Mouse (Mus musculus): ENCODE measurements around the gene Rnase13.
A peak's percentile ranks its signal among the peaks of the same experiment; 100 is the strongest.

Rnase13 gene

GRCm38 (mm10) chr14:51913062-51913959 lies 9.3 kb downstream of the Rnase13 start:
- peak in 1 of 2 experiments; percentile 49 for DNase-seq (ENCODE audit: low spot score in 2 of 2)

DNA sequence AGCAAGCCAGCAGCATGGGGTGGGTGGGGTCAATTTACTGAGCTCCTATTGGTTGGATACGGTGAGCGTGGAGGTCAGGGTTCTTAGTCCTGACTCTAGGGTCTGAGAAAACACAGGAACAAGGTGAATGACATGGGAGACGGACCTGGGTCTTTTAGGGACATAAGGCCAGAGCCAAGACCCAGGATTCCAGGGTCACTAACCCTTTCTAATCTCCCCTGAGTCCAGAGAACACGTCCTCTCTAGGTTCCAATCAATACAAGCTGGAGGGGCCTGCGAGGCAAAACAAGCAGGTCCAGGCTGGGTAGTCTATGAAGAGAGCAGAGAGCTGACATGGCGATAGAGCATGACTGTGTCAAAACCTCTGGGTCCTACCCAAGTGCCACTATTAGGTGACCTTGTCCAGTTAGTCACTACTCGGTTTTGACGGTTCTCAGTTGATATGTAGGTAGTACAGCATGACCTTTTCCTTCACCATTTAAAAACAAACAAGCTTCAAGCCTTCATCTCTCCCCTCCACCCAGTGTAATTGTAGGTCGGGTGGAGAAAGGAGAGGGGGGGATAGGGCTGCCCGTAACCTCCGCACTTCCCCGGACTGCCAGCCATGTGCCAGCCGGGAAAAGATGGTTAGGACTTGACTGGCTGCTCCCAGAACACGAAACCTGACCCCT lies 10.0 kb downstream of the Rnase13 start:
- DNase-seq (ENCODE audit: low spot score in 2 of 2) = no peak

GRCm38 (mm10) chr14:51911301-51911700 lies 11.3 kb downstream of the Rnase13 start:
- no peak for DNase-seq (ENCODE audit: low spot score in 2 of 2)

DNA sequence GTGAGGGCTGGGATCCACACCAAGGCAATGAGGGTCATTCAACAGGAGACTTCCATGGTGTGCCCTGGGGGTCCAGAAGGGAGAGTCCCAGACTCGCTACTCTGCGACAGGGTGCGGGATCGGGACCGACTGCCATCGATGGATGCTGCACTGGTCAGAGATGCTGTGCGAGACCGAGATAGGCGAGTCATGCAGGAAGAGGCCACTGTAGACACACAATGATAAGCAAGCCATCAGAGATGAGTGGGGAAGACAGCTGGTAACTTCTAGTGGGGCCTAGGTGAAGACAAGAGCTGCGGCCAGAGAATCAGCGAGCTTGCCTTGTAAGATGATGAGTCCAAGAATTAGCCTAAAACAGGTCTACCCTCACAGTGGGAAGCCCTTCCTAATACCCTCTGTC lies 16.5 kb downstream of the Rnase13 start:
- DNase-seq (ENCODE audit: low spot score in 2 of 2) = no peak

- DNase-seq (ENCODE audit: low spot score in 2 of 2) = no peak
Observed at GRCm38 (mm10) chr14:51904706-51905105, 17.9 kb downstream of the Rnase13 start.

- no peak for DNase-seq (ENCODE audit: low spot score in 2 of 2)
Observed at GRCm38 (mm10) chr14:51903782-51904181, 18.8 kb downstream of the Rnase13 start.

GRCm38 (mm10) chr14:51902806-51903710 lies 19.5 kb downstream of the Rnase13 start:
- peak; percentile 44 to 66 for DNase-seq (ENCODE audit: low spot score in 2 of 2)

DNA sequence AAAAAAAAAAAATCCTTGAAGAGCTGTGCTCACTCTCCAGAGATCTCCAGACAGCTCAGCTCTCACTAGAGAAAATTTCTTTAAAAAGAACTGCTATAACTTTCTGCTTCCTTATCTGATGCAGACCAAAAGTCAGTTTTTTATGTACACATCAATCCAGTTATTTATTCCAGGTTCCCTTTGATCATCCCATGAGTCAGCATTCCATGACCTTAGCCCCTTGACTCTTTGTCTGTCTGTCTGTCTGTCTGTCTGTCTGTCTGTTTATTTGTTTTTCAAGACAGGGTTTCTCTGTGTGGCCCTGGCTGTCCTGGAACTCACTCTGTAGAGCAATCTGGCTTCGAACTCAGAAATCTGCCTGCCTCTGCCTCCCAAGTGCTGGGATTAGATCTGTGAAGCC lies 23.2 kb downstream of the Rnase13 start:
- DNase-seq (ENCODE audit: low spot score in 2 of 2) = no peak

- DNase-seq (ENCODE audit: low spot score in 2 of 2) = no peak
Observed at GRCm38 (mm10) chr14:51896539-51897170, 25.9 kb downstream of the Rnase13 start.

DNA sequence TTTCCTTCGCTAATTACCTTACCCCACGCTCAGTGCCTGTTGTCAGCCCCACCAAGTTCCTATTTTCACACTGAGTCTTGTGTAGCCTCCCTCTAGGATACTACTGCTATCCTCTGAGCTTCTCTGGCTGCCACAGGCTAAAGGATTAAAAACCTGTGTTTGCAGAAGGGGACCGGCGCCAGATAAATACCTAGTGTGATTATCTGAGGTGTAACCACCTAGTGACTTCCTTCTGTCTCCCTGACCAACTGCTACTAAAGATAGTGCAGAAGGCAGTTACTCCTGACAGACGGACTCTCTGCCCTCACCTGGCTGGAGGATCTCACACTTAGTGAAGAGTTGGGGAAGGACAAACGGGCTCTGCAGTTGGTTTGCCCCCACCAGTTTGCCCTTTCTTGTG lies 26.6 kb downstream of the Rnase13 start:
- no peak for DNase-seq (ENCODE audit: low spot score in 2 of 2)

GRCm38 (mm10) chr14:51895071-51895470 lies 27.5 kb downstream of the Rnase13 start:
- DNase-seq (ENCODE audit: low spot score in 2 of 2) = no peak

DNA sequence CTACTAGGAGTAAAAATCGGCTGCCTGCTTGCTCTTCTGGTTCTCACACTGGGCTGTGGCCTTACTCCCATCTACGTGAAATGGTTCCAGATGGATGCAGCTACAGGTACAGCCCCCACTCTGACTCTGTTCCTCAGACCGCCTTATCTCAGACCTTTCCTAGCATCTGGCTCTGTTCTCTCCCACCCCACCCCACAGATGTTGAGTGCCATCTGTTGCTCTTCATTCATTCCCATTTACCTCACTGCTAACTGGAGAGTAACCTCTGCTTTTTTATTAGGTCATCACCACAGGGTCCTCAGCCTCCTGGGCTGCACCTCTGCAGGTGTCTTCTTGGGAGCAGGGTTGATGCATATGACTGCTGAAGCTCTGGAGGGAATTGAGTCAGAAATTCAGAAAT lies 28.8 kb downstream of the Rnase13 start:
- DNase-seq (ENCODE audit: low spot score in 2 of 2) = no peak

DNA sequence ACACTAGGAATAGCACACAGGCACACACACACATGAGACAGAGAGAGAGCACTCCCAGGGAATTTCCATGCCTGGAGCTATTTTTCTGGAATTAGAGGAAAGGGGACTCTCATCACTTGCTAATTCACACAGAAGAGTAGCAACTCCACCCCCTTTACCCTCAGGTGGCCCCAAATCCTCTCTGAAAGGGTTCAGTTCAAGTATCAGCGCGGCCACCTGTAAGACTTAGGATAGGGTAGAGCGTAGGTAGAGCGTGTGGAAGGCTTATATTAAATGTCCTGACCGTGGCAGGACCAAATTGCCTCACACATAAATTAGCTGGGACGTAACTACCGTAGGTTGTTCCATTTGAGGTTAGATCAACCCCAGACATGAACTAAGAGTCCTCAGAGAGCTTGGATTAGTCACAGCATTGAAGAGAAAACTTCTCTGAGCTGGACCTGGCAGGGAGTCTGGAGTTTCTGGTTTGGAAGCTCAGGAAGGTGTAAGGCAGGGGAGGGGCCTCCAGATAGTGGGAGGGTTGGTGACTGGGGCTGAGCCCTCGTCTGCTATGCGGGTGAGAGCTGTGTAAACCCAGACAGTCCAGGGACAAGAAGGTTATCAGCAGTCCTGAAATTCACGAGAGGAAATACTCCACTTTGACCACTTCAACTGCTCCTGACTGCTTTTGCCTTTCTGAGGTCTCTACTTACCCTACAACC lies 29.3 kb downstream of the Rnase13 start:
- no peak for DNase-seq (ENCODE audit: low spot score in 2 of 2)

DNA sequence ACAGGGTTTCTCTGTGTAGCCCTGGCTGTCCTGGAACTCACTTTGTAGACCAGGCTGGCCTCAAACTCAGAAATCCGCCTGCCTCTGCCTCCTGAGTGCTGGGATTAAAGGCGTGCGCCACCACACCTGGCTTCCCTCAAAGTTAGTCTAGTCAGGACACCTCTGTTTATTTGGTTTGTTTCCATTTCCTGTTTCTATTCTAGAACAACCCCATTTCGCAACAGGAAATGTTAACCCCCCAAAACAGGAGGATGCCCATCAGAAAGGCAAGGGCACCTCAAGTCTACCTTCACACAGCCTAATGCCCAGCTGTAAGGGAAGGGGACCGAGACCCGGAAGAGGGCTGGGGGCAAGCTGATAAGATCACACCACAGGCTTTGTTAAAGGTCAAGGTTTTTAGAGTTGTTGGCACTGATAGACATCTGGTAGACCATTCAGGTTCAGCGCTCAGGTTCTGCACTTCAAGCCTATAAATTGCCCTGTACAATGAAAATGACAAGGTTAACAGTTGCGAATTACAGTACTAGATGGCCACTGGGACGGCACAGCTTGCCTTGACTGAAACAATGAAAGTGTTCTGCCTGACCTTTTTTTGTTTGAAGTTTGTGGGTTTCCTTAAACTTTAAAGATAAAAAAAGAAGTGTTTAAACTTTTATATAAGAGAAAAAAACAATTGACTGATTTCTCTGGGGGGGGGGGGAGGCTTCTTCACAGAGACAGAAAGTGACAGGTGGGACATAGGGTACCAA lies 30.2 kb downstream of the Rnase13 start, which contains the start of gene Slc39a2:
TSS of gene Slc39a2 (plus strand) at position 699 of the 749 bp plus-strand sequence.
- DNase-seq (ENCODE audit: low spot score in 2 of 2) = no peak

DNA sequence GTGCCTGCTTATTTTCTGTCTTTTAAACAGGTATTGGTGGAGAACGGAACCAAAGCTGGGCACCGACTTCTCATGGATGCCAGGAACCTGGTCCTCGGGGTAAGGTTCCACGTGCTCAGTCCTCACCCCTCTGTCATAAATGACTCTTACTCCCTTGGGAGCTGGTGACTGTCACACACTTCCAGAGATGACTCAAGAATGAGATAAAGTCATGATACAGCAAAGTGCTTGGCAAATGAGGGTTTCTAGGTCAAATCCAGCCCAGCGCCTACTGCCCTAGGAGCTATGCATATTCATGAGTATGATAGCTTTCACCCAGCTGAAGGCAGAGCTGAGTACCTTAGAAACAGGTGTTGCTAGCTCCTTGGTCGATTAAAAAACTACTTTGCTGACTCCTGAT lies 32.7 kb downstream of the Rnase13 start:
- DNase-seq (ENCODE audit: low spot score in 2 of 2) = no peak

DNA sequence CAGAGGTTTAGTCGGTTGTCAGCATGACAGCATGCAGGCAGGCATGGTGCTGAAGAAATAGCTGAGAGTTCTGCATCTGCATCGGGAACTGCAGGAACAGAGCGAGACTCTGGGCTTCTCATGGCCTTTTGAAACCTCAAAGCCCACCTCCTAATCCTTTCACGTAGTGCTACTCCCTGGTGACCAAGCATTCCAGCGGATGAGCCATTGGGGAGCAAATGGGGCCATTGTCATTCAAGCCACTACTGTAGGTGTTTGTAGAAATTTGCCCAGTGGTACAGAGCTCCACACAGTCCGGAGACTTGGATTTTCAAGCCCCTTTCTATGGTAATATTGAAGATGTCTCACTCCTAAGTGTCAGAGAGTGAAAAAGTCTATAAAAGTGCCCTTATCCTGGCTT lies 36.5 kb downstream of the Rnase13 start:
- no peak for DNase-seq (ENCODE audit: low spot score in 2 of 2)

- peak; percentile 75 to 81 for DNase-seq (ENCODE audit: low spot score in 2 of 2)
Observed at GRCm38 (mm10) chr14:51884598-51885331, 37.8 kb downstream of the Rnase13 start, which contains the start of gene Mettl17. Gene Mettl17, plus strand, starts transcription at chr14:51884842.

DNA sequence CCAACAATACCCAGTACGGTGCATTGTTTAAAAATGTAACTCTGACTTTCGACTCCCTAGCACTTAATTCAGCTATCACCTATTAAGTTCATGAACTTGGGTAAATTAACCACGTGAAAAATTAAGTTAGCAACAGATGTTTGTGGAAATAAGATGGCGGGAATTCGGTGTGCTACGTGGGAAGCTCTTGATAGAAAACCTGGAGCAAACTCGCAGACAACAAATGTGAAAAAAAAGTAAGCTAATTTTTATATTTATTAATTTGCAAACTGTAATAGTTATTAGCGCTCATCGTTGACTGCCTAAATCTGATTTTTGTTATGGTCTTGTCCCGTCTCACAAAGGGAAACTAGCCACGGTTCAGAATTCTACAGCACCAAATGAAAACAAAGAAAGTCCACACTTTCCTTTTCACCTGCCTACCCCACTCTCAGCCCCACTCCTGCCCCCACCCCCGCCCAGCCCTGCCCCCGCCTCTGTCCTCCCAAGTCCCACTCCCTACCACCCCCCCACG lies 38.5 kb downstream of the Rnase13 start:
- no peak for DNase-seq (ENCODE audit: low spot score in 2 of 2)

- peak; percentile 36 to 46 for DNase-seq (ENCODE audit: low spot score in 2 of 2)
Observed at GRCm38 (mm10) chr14:51883527-51884030, 39.0 kb downstream of the Rnase13 start.

Measured in frontal cortex, postnatal 25 days (tissue).